In the genomic region with DNA sequence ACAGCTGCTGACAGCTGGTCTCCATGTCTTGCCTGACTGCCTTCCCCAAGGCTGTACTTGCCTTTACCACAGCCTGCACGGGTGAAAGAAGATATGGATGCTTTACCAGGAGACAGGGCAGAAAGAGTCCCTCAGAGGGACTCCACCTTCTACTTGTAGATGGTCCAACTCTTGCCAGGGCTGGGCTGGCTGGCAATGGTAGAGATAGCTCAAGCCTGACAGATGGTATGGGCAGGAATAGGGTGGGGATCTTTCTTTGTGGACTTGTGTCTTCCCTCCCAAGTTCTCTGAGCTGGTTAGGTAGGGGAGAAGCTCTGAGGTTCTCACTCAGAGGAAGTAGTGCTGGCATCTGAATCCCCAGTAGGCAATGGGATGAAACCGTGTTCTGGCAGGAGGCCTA, we compare ENCODE assay signal across 33 mouse cellular contexts.
"Had no signal": no experiment of that assay in that cellular context is flagged by ENCODE, and none has a peak within 500 bp of the region (broad histone marks: within the 10 kb centered on the region; RNA-seq: fewer than 3 reads in every experiment).

No protein-coding gene starts in this region.

- DNase-seq: heart, postnatal 10 days; heart, postnatal 14 days; heart, postnatal 36 days; kidney, adult 11 months; kidney, adult 18-20 months; kidney, adult 2 months; kidney, adult 8-10 months; kidney, adult 9 months; kidney, postnatal 10 days; kidney, postnatal 14 days; kidney, postnatal 25 days; kidney, postnatal 36 days; kidney, postnatal 4 days; layer of hippocampus, adult 9-11 months; layer of hippocampus, postnatal 36 days had no signal

- H3K9me3 ChIP-seq: heart, embryonic 13.5 days; heart, embryonic 15.5 days; hindbrain, embryonic 10.5 days; hindbrain, embryonic 12.5 days; hindbrain, embryonic 13.5 days; hindbrain, embryonic 15.5 days; intestine, embryonic 15.5 days; kidney, embryonic 15.5 days had no signal

- H3K36me3 ChIP-seq: heart, embryonic 13.5 days; heart, embryonic 15.5 days; hindbrain, embryonic 10.5 days; hindbrain, embryonic 12.5 days; hindbrain, embryonic 13.5 days; hindbrain, embryonic 15.5 days; intestine, embryonic 15.5 days; kidney, embryonic 15.5 days had no signal

- H3K27me3 ChIP-seq: heart, embryonic 13.5 days; heart, embryonic 15.5 days; hindbrain, embryonic 12.5 days; hindbrain, embryonic 13.5 days; hindbrain, embryonic 15.5 days; intestine, embryonic 15.5 days; kidney, embryonic 15.5 days had no signal

- H3K4me2 ChIP-seq: heart, embryonic 11.5 days; heart, embryonic 13.5 days; heart, embryonic 15.5 days; hindbrain, embryonic 12.5 days; hindbrain, embryonic 13.5 days; hindbrain, embryonic 14.5 days; hindbrain, embryonic 15.5 days; intestine, embryonic 15.5 days; kidney, embryonic 15.5 days had no signal

- ATAC-seq: hindbrain, embryonic 16.5 days; hindbrain, postnatal 0 days; inflammation-experienced regulatory T-cells, adult 6 months; intestine, embryonic 15.5 days; intestine, embryonic 16.5 days; intestine, postnatal 0 days had no signal

- H3K4me1 ChIP-seq: heart, embryonic 13.5 days; heart, embryonic 15.5 days; hindbrain, embryonic 12.5 days; hindbrain, embryonic 13.5 days; hindbrain, embryonic 15.5 days; intestine, embryonic 15.5 days; kidney, embryonic 15.5 days had no signal

- H3K4me3 ChIP-seq: heart, embryonic 13.5 days; heart, embryonic 15.5 days; hindbrain, embryonic 10.5 days; hindbrain, embryonic 12.5 days; hindbrain, embryonic 13.5 days; hindbrain, embryonic 15.5 days; intestine, embryonic 15.5 days; kidney, embryonic 15.5 days; layer of hippocampus, adult 2 months; left cerebral cortex, adult 2 months had no signal

- H3K27ac ChIP-seq: heart, embryonic 13.5 days; heart, embryonic 15.5 days; hindbrain, embryonic 10.5 days; hindbrain, embryonic 12.5 days; hindbrain, embryonic 13.5 days; hindbrain, embryonic 14.5 days; hindbrain, embryonic 15.5 days; hindbrain, postnatal 0 days; intestine, embryonic 15.5 days; kidney, embryonic 15.5 days; kidney, postnatal 0 days; layer of hippocampus, adult 2 months; left cerebral cortex, adult 2 months had no signal

- H3K9ac ChIP-seq: heart, embryonic 13.5 days; heart, embryonic 15.5 days; hindbrain, embryonic 12.5 days; hindbrain, embryonic 13.5 days; hindbrain, embryonic 14.5 days; hindbrain, embryonic 15.5 days; intestine, embryonic 15.5 days; kidney, embryonic 15.5 days had no signal
